Mouse (Mus musculus): ENCODE data around the gene Npas2.

Gene Npas2

DNA sequence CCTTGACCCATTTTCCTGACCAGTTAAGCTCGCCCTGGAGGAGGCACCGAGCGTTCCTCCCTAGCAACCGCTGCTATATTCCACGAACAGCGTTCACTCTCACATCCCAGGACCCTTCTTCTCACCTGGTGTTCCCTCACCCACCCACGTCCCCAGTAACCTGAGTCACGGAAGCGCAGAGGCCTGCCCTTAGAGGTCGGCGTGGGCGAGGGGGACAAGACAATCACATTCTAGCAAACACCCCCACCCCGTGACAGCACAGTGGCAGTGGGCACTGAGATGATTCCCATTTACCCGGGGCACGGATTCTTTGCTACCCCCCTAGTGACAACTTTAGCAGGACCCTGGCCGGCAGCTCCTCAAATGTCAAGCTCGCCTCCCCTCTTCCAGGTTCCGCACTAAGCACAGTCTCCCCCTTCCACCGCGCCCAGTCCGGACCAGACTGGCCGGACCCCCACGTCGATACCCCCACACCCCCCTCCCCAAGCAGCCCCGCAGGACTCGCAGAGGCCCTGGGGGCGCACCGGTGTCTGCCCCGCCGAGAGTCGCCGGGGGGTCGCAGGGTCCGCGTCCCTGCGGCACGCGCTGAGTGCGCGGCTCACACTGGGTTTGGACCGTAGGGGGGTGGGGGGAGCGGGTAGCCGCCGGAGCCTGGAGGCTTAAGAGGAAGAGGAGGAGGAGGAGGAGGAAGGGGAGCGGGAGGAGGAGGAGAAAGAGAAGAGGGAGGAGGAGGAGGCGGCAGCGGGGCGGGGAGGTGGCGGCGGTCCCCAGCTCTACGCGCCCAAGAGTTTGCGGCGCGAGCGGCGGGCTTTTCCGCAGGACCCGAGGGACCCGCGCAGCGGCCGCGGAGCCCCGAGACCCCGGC lies at the start of gene Npas2:
Npas2 (plus strand) TSS at position 735 of the 865 bp plus-strand sequence.
- no peak for DNase-seq (ENCODE audit: low read depth, low spot score)

- DNase-seq (ENCODE audit: low read depth, low spot score) = no peak
Measured at GRCm38 (mm10) chr1:39156778-39157177, 36.8 kb upstream of the Npas2 start.

DNA sequence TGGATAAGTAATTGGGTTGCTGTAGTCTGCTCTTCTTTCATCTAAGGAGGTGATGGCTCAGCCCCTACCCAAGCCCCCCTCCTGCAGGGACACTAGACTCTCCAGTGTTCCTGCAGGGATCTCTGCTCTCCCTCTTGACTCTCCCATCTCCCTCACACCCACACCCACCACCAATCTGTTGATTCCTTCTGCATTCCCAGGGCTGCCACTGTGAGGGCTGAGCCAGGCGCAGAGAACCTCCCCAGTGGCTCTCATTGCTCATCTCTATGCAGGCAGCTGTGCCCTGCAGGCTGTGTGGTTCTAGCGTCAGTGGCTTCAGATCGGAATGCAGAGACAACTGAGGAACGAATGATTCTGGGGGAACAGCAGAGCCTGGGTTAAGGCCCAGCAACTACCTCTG lies 33.4 kb upstream of the Npas2 start:
- no peak for DNase-seq (ENCODE audit: low read depth, low spot score)

DNA sequence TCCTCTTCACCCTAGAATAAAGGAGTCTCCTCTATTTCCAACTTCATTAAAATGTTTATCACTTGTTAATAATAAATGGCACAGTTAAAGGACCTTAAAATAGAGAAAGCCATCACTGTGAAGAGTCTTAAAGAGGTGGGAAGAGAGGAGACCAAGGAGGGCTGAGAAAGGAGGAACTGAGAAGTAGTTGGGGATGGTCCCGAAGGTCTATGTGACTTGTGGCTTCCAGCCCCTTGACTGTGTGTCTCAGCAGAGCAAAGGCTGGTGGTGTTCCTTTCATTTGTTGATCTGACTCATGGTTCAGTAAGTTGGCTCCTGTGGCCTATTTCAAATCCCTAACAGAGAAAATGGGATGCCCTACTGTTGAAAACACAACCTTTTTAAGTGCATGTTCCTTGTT lies 30.5 kb upstream of the Npas2 start:
- DNase-seq (ENCODE audit: low read depth, low spot score) = no peak

DNA sequence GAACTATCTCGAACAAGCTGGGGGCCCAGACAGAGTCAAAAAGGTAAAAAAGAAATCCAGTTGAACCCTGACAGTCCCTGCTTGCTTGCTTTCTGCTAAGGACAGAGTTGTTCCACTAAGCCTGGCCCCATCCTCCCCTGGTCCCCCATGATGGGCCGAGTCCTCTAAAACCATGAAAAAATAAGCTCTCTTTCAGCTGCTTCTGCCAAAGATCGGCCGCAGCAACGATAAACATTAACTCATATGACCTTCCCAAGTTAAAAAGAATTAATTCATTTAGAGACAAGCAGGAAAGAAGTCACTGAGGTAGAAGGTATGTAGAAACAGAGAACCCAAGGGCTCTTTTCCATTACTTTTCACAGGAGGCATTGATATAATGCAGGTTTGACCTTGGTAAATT lies 16.8 kb upstream of the Npas2 start:
- DNase-seq (ENCODE audit: low read depth, low spot score) = no peak

- no peak for DNase-seq (ENCODE audit: low read depth, low spot score)
Measured at GRCm38 (mm10) chr1:39177211-39177610, 16.3 kb upstream of the Npas2 start.

- no peak for DNase-seq (ENCODE audit: low read depth, low spot score)
Measured at GRCm38 (mm10) chr1:39179806-39180205, 13.7 kb upstream of the Npas2 start.

DNA sequence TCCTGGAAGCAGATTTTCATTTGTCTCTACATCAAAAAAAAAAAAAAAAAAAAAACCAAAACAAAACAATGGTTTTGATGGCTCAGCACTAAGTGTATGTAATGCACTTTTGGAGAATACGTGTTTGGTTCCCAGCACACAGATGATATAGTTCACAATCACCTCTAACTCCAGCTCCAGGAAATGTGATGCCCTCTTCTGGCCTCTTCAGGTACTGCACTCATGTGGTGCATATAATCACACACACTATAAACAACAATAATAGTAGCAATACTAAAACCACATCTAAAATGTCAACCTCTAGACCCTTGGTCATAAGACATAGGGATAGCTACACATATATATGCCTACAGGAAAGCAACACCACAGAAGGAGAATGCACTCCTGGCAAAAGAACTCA lies 13.0 kb upstream of the Npas2 start:
- DNase-seq (ENCODE audit: low read depth, low spot score) = no peak

DNA sequence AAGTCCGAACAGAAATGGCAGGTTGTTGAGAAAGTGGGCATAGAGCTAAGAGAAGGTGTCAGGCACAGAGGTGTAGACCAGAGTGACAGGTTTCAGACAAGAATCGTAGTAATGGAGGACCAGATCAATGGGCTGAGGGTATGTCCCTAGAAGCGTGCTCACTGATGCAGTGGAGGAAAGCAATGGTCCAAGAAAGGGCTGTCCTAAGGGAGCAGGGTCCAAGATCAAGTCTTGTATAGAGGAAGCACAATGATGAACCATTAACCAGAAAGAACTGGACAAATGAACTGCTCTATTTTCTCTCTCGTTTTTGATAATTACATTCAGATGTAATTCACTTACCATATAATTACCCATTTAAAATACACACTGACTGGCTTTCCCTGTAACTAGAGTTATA lies 11.6 kb upstream of the Npas2 start:
- DNase-seq (ENCODE audit: low read depth, low spot score) = no peak

- DNase-seq (ENCODE audit: low read depth, low spot score) = no peak
Measured at GRCm38 (mm10) chr1:39185833-39186232, 7.7 kb upstream of the Npas2 start.

DNA sequence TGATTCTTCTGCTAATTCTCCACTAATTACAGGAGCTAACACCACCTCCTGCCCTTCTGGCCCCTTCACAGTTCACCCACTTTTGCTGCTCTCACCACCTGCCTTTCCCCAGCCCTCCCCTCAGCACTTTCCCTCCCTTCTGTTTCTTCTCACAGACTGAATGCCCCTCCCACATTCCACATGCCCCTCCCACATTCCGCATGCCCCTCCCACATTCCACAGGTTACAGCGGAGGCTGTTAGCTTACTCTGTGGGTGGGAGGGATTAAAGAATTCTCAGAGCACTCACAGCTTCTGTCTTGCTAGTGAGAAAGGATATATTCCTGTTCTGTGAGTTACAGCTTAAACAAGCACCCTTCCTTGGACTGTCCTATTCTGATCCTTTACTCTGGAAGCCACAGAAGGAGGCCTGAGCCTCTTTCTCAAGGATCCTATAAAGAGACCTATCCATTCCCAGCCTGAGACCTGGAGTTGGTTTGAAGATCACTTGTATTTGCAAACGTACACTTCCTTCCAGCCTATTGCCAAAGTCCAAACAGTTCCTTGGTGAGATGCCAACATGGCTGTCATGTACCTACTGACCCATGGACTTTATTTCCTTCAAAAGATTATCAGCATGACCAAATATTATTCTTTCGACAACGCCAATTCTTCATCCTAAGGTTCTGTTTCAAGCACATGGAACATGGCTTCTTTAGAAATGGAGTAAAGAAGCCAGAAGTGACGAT lies 6.7 kb upstream of the Npas2 start:
- DNase-seq (ENCODE audit: low read depth, low spot score) = no peak

- no peak for DNase-seq (ENCODE audit: low read depth, low spot score)
Measured at GRCm38 (mm10) chr1:39191122-39191521, 2.4 kb upstream of the Npas2 start.

- no peak for DNase-seq (ENCODE audit: low read depth, low spot score)
Measured at GRCm38 (mm10) chr1:39192460-39192996, 1.0 kb upstream of the Npas2 start.

- no peak for DNase-seq (ENCODE audit: low read depth, low spot score)
Measured at GRCm38 (mm10) chr1:39193862-39194675, 538 bp downstream of the Npas2 start.

- DNase-seq (ENCODE audit: low read depth, low spot score) = no peak
Measured at GRCm38 (mm10) chr1:39194959-39195358, 1.4 kb downstream of the Npas2 start.

- no peak for DNase-seq (ENCODE audit: low read depth, low spot score)
Measured at GRCm38 (mm10) chr1:39196126-39196525, 2.6 kb downstream of the Npas2 start.

DNA sequence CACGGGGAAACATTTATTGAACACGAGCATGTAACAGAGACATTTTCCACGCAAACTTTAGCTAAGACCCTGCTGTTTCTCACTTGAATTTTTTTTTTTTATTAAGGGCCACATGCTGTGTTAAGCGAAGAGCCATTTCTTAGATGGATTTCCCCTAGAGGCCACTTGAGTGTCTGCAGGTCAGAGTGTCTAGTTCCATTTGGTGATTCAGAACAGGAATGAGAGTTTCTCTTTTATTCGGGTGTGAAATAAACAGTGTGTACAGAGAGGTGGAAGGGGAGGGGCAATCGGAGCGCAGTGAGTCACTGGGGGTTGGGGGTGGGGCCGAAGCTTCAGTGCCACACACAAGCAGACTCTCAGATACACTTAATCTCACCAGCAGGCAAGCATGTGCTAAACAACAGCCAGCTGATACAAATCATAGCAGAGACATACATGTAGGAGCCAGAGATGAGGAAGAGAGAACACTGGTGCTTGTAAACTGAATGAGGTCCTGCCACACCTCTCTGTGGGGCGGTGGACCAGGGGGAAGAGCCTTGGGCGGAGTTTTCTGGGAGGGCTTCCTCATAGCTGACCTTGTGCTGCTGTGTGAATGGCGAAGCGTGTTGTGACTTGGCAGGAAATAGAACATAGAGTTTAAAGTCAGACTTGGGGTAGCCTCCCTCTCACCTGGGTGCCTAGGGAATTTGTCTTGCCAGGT lies 3.3 kb downstream of the Npas2 start:
- DNase-seq (ENCODE audit: low read depth, low spot score) = no peak

- no peak for DNase-seq (ENCODE audit: low read depth, low spot score)
Measured at GRCm38 (mm10) chr1:39205021-39205420, 11.5 kb downstream of the Npas2 start.

- no peak for DNase-seq (ENCODE audit: low read depth, low spot score)
Measured at GRCm38 (mm10) chr1:39205697-39206096, 12.2 kb downstream of the Npas2 start.

DNA sequence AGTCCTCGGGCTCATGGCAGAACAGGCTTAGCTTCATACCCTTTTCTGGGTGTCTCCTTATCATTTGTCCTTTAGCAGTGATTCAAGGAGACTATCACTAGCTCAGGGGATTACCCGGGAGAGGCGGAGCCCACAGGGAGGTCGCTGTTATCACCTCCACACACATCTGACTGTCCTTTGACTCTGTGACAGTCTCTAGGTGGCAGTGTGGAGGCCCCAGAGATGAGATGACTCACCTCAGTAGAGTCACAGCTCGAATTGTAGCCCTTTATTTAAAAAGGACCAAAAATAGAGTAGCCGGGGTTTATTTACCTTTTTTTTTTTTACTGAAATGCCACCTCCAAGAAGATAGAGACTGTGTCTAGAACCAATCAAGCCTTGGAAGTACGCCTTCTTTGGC lies 13.4 kb downstream of the Npas2 start:
- no peak for DNase-seq (ENCODE audit: low read depth, low spot score)

DNA sequence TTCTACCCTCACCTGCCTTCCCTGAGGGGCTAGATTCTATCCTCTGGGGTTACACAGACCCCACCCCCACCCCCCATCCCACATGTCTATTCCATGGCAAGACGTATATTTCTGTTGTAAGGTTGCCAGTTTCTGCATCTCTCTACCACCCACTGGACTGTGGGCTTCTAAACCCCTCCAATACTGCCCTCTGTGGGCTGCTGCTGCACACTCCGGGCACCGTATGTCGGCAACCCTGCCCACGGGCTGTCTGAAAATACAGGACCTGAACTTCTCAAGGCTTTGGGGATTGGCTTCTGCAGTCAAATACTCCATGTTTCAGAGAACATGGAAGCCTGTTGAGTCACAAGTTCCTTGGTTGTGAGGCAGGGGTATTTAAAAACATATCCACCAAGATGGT lies 17.4 kb downstream of the Npas2 start:
- no peak for DNase-seq (ENCODE audit: low read depth, low spot score)
